23 mouse cellular contexts compared by ENCODE assay signal in genomic region chr6:131354913-131355312, GRCm38 (mm10). TPM values are rescaled to one million over a fixed set of nuclear protein-coding genes. Genes with fewer than 3 reads are reported as not detected.
DNase-seq lines count a peak whose midpoint lies in the region; ATAC-seq and TF ChIP-seq lines count a peak whose summit lies in the region.
"Had no signal": no experiment of that assay in that cellular context is flagged by ENCODE, and none has a peak within 500 bp of the region (broad histone marks: within the 10 kb centered on the region; RNA-seq: fewer than 3 reads in every experiment).

No protein-coding gene starts in this region.

- peaks cover 2 to 19% of the 10 kb centered on the region in 2 experiments for H3K4me1 ChIP-seq in CH12.LX (ENCODE audit: control insufficient read depth in 1 of 2, insufficient read depth in 2 of 2)
- H3K4me1 ChIP-seq: embryonic facial prominence, embryonic 12.5 days had no signal

- no peak overlapping the region for H3K27ac ChIP-seq in CH12.LX (ENCODE audit: insufficient read depth, low read depth)
- H3K27ac ChIP-seq: embryonic facial prominence, embryonic 10.5 days; embryonic facial prominence, embryonic 12.5 days; forebrain, embryonic 13.5 days; forebrain, embryonic 15.5 days had no signal

- no peak overlapping the region for H3K9ac ChIP-seq in CH12.LX (ENCODE audit: insufficient read depth, low read depth)
- H3K9ac ChIP-seq: embryonic facial prominence, embryonic 12.5 days; forebrain, embryonic 13.5 days; forebrain, embryonic 15.5 days; forebrain, postnatal 0 days had no signal

- H3K79me2 ChIP-seq in C2C12 (ENCODE audit: control insufficient read depth, insufficient read depth) (no peaks in the 10 kb centered on the region), CH12.LX (replicated peaks; ENCODE audit: control insufficient read depth, extremely low read depth, insufficient read depth, poor library complexity, severe bottlenecking) (no peaks in the 10 kb centered on the region), myocyte (ENCODE audit: control insufficient read depth, insufficient read depth) (no peaks in the 10 kb centered on the region)

- H3K9me3 ChIP-seq in CH12.LX (replicated peaks; ENCODE audit: low read length) = no peaks in the 10 kb centered on the region
- H3K9me3 ChIP-seq: embryonic facial prominence, embryonic 10.5 days; embryonic facial prominence, embryonic 12.5 days; forebrain, embryonic 13.5 days; forebrain, embryonic 15.5 days had no signal

- dilution Hi-C loops in CH12.LX (cut with MboI; ENCODE audit: extremely low pct_ligation_motif_present, extremely low pct_unique_long_range_greater_than_20kb, low sequenced_read_pairs) = no loop called here

- in situ Hi-C loops in CH12.LX (cut with MboI; ENCODE audit: low pct_ligation_motif_present, low pct_unique_long_range_greater_than_20kb, low sequenced_read_pairs) = loop anchor here (25.0 kb wide), 1 partner anchor 1768 kb away; the partner anchor contains the start of genes Klrd1 and Klre1

- no peaks in the 10 kb centered on the region for H3K27me3 ChIP-seq in C2C12 (ENCODE audit: control insufficient read depth, insufficient read depth, insufficient read length)
- H3K27me3 ChIP-seq in CH12.LX (replicated peaks) = peaks cover 40% of the 10 kb centered on the region
- H3K27me3 ChIP-seq in myocyte (ENCODE audit: control insufficient read depth, insufficient read depth, insufficient read length) = no peaks in the 10 kb centered on the region
- H3K27me3 ChIP-seq: embryonic facial prominence, embryonic 12.5 days; forebrain, embryonic 13.5 days; forebrain, embryonic 15.5 days; Patski had no signal

- H3K4me2 ChIP-seq in CH12.LX (ENCODE audit: insufficient read depth, low read depth, poor library complexity, severe bottlenecking) (no peak overlapping the region), myocyte (ENCODE audit: low read depth) (no peak overlapping the region)
- H3K4me2 ChIP-seq: embryonic facial prominence, embryonic 12.5 days; forebrain, embryonic 13.5 days; forebrain, embryonic 15.5 days had no signal

- H3K4me3 ChIP-seq in C2C12 (ENCODE audit: insufficient read depth, poor library complexity, severe bottlenecking) (no peak overlapping the region), CH12.LX (replicated peaks in 1 of 3; ENCODE audit: low read depth in 2 of 3, low read length in 2 of 3, poor library complexity in 1 of 3) (no peak overlapping the region), myocyte (no peak overlapping the region)
- H3K4me3 ChIP-seq: embryonic facial prominence, embryonic 10.5 days; embryonic facial prominence, embryonic 12.5 days; forebrain, embryonic 13.5 days; forebrain, embryonic 15.5 days had no signal

- no peak for TF ChIP-seq RAD21 in CH12.LX (IDR thresholded peaks at IDR 0.05; ENCODE audit: low read depth, low read length)

- TF ChIP-seq POLR2A in CH12.LX (IDR thresholded peaks at IDR 0.05; ENCODE audit: low read depth, low read length) (no peak), myocyte (IDR thresholded peaks at IDR 0.05; ENCODE audit: insufficient read length, low read depth) (no peak)

- TF ChIP-seq CTCF in C2C12 (IDR thresholded peaks at IDR 0.05; ENCODE audit: control insufficient read depth, insufficient read depth, insufficient read length) (no peak), CH12.LX (conservative IDR thresholded peaks at IDR 0.05 in 1 of 2, IDR thresholded peaks at IDR 0.05 in 1 of 2; ENCODE audit: low read depth in 2 of 2, low read length in 2 of 2) (no peak)

- DNase-seq in CH12.LX (ENCODE audit: extremely low read depth) = no peak
- peak; percentile 44 for DNase-seq in forelimb bud, embryonic 11.5 days (ENCODE audit: low read depth, low spot score)
- no peak for DNase-seq in spleen, adult 12 weeks (ENCODE audit: low spot score)
- no peak for DNase-seq in frontal cortex, postnatal 36 days (ENCODE audit: low spot score in 2 of 2)
- DNase-seq: adrenal gland, adult 8-10 months; adrenal gland, postnatal 14 days; adrenal gland, postnatal 36 days; cerebellum, adult 11-12 months; cerebellum, adult 2 months; cerebellum, adult 9-10 months; cerebellum, postnatal 10 days; cerebellum, postnatal 25 days; forebrain, postnatal 0 days had no signal

- H3K36me3 ChIP-seq in C2C12 (ENCODE audit: control insufficient read depth, insufficient read depth) (no peaks in the 10 kb centered on the region), CH12.LX (replicated peaks in 1 of 2; ENCODE audit: control insufficient read depth in 1 of 2, insufficient read depth in 1 of 2, low read length in 1 of 2) (no peaks in the 10 kb centered on the region), myocyte (ENCODE audit: control insufficient read depth, insufficient read depth) (no peaks in the 10 kb centered on the region)
- H3K36me3 ChIP-seq: embryonic facial prominence, embryonic 10.5 days; embryonic facial prominence, embryonic 12.5 days; forebrain, embryonic 15.5 days had no signal

- H3ac ChIP-seq in C2C12 (ENCODE audit: control insufficient read depth, insufficient read length, low read depth) (no peak overlapping the region), myocyte (ENCODE audit: control insufficient read depth, insufficient read length) (no peak overlapping the region)

- TF ChIP-seq EP300 in CH12.LX (IDR thresholded peaks at IDR 0.05; ENCODE audit: low read length) = no peak

- no peak for ATAC-seq in monocyte, adult 5-6 weeks (replicated peaks; ENCODE audit: insufficient number of reproducible peaks, low FRiP score, low TSS enrichment, poor library complexity, severe bottlenecking)
- ATAC-seq: activated CD4-positive, CD25-positive, alpha-beta regulatory T cell, adult 4 months; CD4-positive, CD25-positive, alpha-beta regulatory T cell, adult 4 months; forebrain, embryonic 13.5 days; forebrain, embryonic 15.5 days; forebrain, postnatal 0 days; Patski had no signal

- H3K79me3 ChIP-seq in C2C12 (ENCODE audit: low read depth) = no peaks in the 10 kb centered on the region

TF ChIP-seq in C2C12, 6 proteins besides CTCF, POLR2A, EP300 and RAD21:
- TF ChIP-seq MYOD1 (IDR thresholded peaks at IDR 0.05; ENCODE audit: control insufficient read depth, insufficient read length, low read depth) = peak; percentile 55
- no peak for TF ChIP-seq CEBPB (IDR thresholded peaks at IDR 0.05; ENCODE audit: low read depth)

TF ChIP-seq in CH12.LX, 34 proteins besides CTCF, POLR2A, EP300 and RAD21:
- TF ChIP-seq BHLHE40 (IDR thresholded peaks at IDR 0.05; ENCODE audit: low read depth, low read length) (no peak), ZNF384 (IDR thresholded peaks at IDR 0.05; ENCODE audit: low read depth, low read length) (peak; percentile 35; the same call in 1 of the 2 replicates), SMC3 (IDR thresholded peaks at IDR 0.05; ENCODE audit: low read depth, low read length) (no peak), JUN (IDR thresholded peaks at IDR 0.05; ENCODE audit: insufficient read depth, low read depth, low read length) (no peak), TBP (conservative IDR thresholded peaks at IDR 0.05; ENCODE audit: low read depth, low read length) (no peak), HCFC1 (IDR thresholded peaks at IDR 0.05; ENCODE audit: low read depth, low read length) (no peak), USF2 (conservative IDR thresholded peaks at IDR 0.05; ENCODE audit: low read depth, low read length) (no peak)
TF ChIP-seq in CH12.LX: peak in this region for 1.

TF ChIP-seq in myocyte, 11 proteins besides CTCF, POLR2A, EP300 and RAD21:
- TF ChIP-seq POLR2AphosphoS2 (IDR thresholded peaks at IDR 0.05; ENCODE audit: insufficient read length, low read depth) (no peak), MYOD1 (IDR thresholded peaks at IDR 0.05; ENCODE audit: control insufficient read depth in 1 of 3, insufficient read length in 2 of 3, low read depth in 2 of 3) (peak in 2 of 3 experiments; percentile 21 to 33), MYOG (IDR thresholded peaks at IDR 0.05; ENCODE audit: control insufficient read depth in 1 of 3, insufficient read depth in 1 of 3, insufficient read length in 2 of 3, low read depth in 2 of 3) (no peak)

RNA-seq across cellular contexts. Expression of gene Styk1, which starts 1.5 kb away (rescaled TPM):
- polyA plus RNA-seq in C2C12 (2012; fragmentation: generic; extraction: Trizol) (0.27 TPM), CH12.LX (2012; ENCODE audit: insufficient read length, low read depth) (not detected in 2 replicates), myocyte (2012; fragmentation: generic; extraction: Trizol) (0.06 TPM)
- total RNA-seq in CH12.LX (2012; rRNA removed) (not detected in 2 replicates), CH12.LX (2014; rRNA removed) (not detected in 2 replicates)
- 23.5 to 95.8 TPM (median 33.3 TPM) in 3 replicates for total RNA-seq in monocyte, adult 5-6 weeks (2017)
- polyA plus RNA-seq: activated CD4-positive, CD25-positive, alpha-beta regulatory T cell, adult 4 months; CD4-positive, CD25-positive, alpha-beta regulatory T cell, adult 4 months had no signal

RNA-seq across cellular contexts. Expression of gene Ybx3, which starts 33.4 kb away (rescaled TPM):
- polyA plus RNA-seq in C2C12 (2012; fragmentation: generic; extraction: Trizol) (338 TPM), CH12.LX (2012; ENCODE audit: insufficient read length, low read depth) (528 and 620 TPM in 2 replicates), myocyte (2012; fragmentation: generic; extraction: Trizol) (768 TPM)
- total RNA-seq in CH12.LX (2012; rRNA removed) (410 and 435 TPM in 2 replicates), CH12.LX (2014; rRNA removed) (391 and 415 TPM in 2 replicates)
- total RNA-seq in monocyte, adult 5-6 weeks (2017) = 98.2 to 174 TPM (median 134 TPM) in 3 replicates
